Mouse (Mus musculus) CH12.LX (cell line): Measurements from ENCODE around the gene Smdt1.

Experiments
- BHLHE40 ChIP-seq: IDR thresholded peaks from 2 replicates; pipeline ENCODE4 v1.6.1; 2011; ENCODE audit warnings: mild to moderate bottlenecking, low read depth, low read length, improper control_type of control experiment
- CTCF ChIP-seq, 2 experiments: IDR thresholded peaks in 1 of 2; conservative IDR thresholded peaks in 1 of 2; 2 replicates each; pipeline ENCODE4 v1.5.1; 2011 to 2012; ENCODE audit warnings: low read depth in 2 of 2, low read length in 2 of 2, improper control_type of control experiment in 1 of 2, inconsistent platforms in 1 of 2, mild to moderate bottlenecking in 1 of 2, moderate library complexity in 1 of 2
- E2F4 ChIP-seq: IDR thresholded peaks from 2 replicates; pipeline ENCODE4 v1.6.1; 2011; ENCODE audit warnings: low read depth, low read length, improper control_type of control experiment; ENCODE audit not compliant: insufficient replicate concordance
- EP300 ChIP-seq: IDR thresholded peaks from 2 replicates; pipeline ENCODE4 v1.6.1; 2011; ENCODE audit warnings: low read length, improper control_type of control experiment
- GABPA ChIP-seq: IDR thresholded peaks from 2 replicates; pipeline ENCODE4 v1.6.1; 2012; ENCODE audit warnings: low read depth, low read length, improper control_type of control experiment, inconsistent platforms; ENCODE audit not compliant: insufficient replicate concordance
- HCFC1 ChIP-seq: IDR thresholded peaks from 2 replicates; pipeline ENCODE4 v1.6.1; 2012; ENCODE audit warnings: low read depth, mild to moderate bottlenecking, inconsistent platforms, low read length, improper control_type of control experiment
- JUND ChIP-seq: conservative IDR thresholded peaks from 2 replicates; pipeline ENCODE4 v1.6.1; 2011; ENCODE audit warnings: low read depth, low read length, improper control_type of control experiment
- MAFK ChIP-seq: IDR thresholded peaks from 2 replicates; pipeline ENCODE4 v1.6.1; 2011; ENCODE audit warnings: low read length, improper control_type of control experiment; ENCODE audit not compliant: insufficient replicate concordance
- MXI1 ChIP-seq: IDR thresholded peaks from 2 replicates; pipeline ENCODE4 v1.6.1; 2011; ENCODE audit warnings: mild to moderate bottlenecking, low read depth, low read length, improper control_type of control experiment
- MYC ChIP-seq: IDR thresholded peaks from 2 replicates; pipeline ENCODE4 v1.6.1; 2011; ENCODE audit warnings: low read depth, mild to moderate bottlenecking, improper control_type of control experiment, low read length
- NRF1 ChIP-seq: IDR thresholded peaks from 2 replicates; pipeline ENCODE4 v1.6.1; 2014; ENCODE audit warnings: low read depth, mild to moderate bottlenecking, inconsistent platforms, low read length, improper control_type of control experiment, moderate library complexity
- POLR2A ChIP-seq: IDR thresholded peaks from 2 replicates; pipeline ENCODE4 v1.6.1; 2011; ENCODE audit warnings: low read depth, mild to moderate bottlenecking, improper control_type of control experiment, low read length
- SMC3 ChIP-seq: IDR thresholded peaks from 2 replicates; pipeline ENCODE4 v1.6.1; 2011; ENCODE audit warnings: low read depth, low read length, improper control_type of control experiment

- TF ChIP-seq EP300 (no peak), SMC3 (no peak), CTCF (conservative IDR thresholded peaks at IDR 0.05 in 1 of 2, IDR thresholded peaks at IDR 0.05 in 1 of 2; ENCODE audit: low read depth in 2 of 2, low read length in 2 of 2) (no peak), MAFK (no peak), JUND (no peak), POLR2A (no peak), BHLHE40 (no peak), HCFC1 (no peak), NRF1 (no peak), E2F4 (no peak), GABPA (no peak), MYC (no peak), MXI1 (no peak)
Measured at GRCm38 (mm10) chr15:82362234-82362633, 23.5 kb downstream of the Smdt1 start.
